Mouse (Mus musculus): ENCODE measurements around the gene Rcn1.

The Rcn1 gene

GRCm38 (mm10) chr2:105399085-105399891 is at the start of gene Rcn1:
Gene Rcn1 (minus strand): TSS chr2:105399319.
- DNase-seq, result peak; percentile 85

GRCm38 (mm10) chr2:105444072-105444471 is 45.0 kb upstream of the Rcn1 start:
- peak; percentile 2 for DNase-seq

GRCm38 (mm10) chr2:105439022-105439421 is 39.9 kb upstream of the Rcn1 start:
- DNase-seq, result no peak

GRCm38 (mm10) chr2:105438525-105438924 is 39.4 kb upstream of the Rcn1 start:
- no peak for DNase-seq

- no peak for DNase-seq
Measured at GRCm38 (mm10) chr2:105432927-105433326, 33.8 kb upstream of the Rcn1 start.

GRCm38 (mm10) chr2:105430373-105430772 is 31.3 kb upstream of the Rcn1 start:
- no peak for DNase-seq

- DNase-seq, result no peak
Measured at GRCm38 (mm10) chr2:105429899-105430298, 30.8 kb upstream of the Rcn1 start.

GRCm38 (mm10) chr2:105428467-105428866 is 29.3 kb upstream of the Rcn1 start:
- no peak for DNase-seq

GRCm38 (mm10) chr2:105428029-105428428 is 28.9 kb upstream of the Rcn1 start:
- DNase-seq, result peak; percentile 80

- no peak for DNase-seq
Measured at GRCm38 (mm10) chr2:105427447-105427846, 28.3 kb upstream of the Rcn1 start.

GRCm38 (mm10) chr2:105418629-105419227 is 19.6 kb upstream of the Rcn1 start:
- DNase-seq, result no peak

GRCm38 (mm10) chr2:105417663-105418062 is 18.5 kb upstream of the Rcn1 start:
- DNase-seq, result no peak

GRCm38 (mm10) chr2:105416660-105417348 is 17.7 kb upstream of the Rcn1 start:
- DNase-seq, result no peak

- no peak for DNase-seq
Measured at GRCm38 (mm10) chr2:105416046-105416659, 17.0 kb upstream of the Rcn1 start.

- no peak for DNase-seq
Measured at GRCm38 (mm10) chr2:105414309-105414708, 15.2 kb upstream of the Rcn1 start.

GRCm38 (mm10) chr2:105409253-105409652 is 10.1 kb upstream of the Rcn1 start:
- no peak for DNase-seq

- peak; percentile 47 for DNase-seq
Measured at GRCm38 (mm10) chr2:105408511-105408910, 9.4 kb upstream of the Rcn1 start.

- no peak for DNase-seq
Measured at GRCm38 (mm10) chr2:105402180-105402579, 3.1 kb upstream of the Rcn1 start.

GRCm38 (mm10) chr2:105400558-105400957 is 1.4 kb upstream of the Rcn1 start:
- DNase-seq, result no peak

GRCm38 (mm10) chr2:105398636-105399084 is 459 bp downstream of the Rcn1 start:
- DNase-seq, result peak; percentile 59

GRCm38 (mm10) chr2:105397446-105398211 is 1.5 kb downstream of the Rcn1 start:
- no peak for DNase-seq

GRCm38 (mm10) chr2:105396066-105396465 is 3.1 kb downstream of the Rcn1 start:
- DNase-seq, result no peak

Data from lung, postnatal 36 days (tissue).